Mouse (Mus musculus) left cerebral cortex, adult 2 months (tissue): Measurements from ENCODE around the gene Frmd8. TPM values are rescaled to one million over a fixed set of nuclear protein-coding genes. Genes with fewer than 3 reads are reported as not detected.

Experiments used
- DNase-seq, 2 experiments: peaks; one replicate each; pipeline ENCODE4 v3.0.0; 2021 to 2022; ENCODE audit warnings: low spot score in 2 of 2, mixed read lengths in 1 of 2; ENCODE audit errors: extremely low spot score in 1 of 2
- H3K27ac ChIP-seq: fragments of 200-600 bp; 2 replicates; pipeline ENCODE4 v1.8.1; 2022
- H3K4me3 ChIP-seq: fragments of 200-600 bp; 2 replicates; pipeline ENCODE4 v1.8.1; 2022
- CTCF ChIP-seq: fragments of 200-600 bp; IDR thresholded peaks from 2 replicates; pipeline ENCODE4 v1.8.1; 2022; ENCODE audit warnings: antibody characterized with exemption, mild to moderate bottlenecking, moderate library complexity
- intact Hi-C: fragments of 180-260 bp; cut with DNase I; formaldehyde crosslinking; loops from one replicate; pipeline ENCODE4 v1.15.1; 2025
- total RNA-seq, 2 experiments: library from RNA; stranded (reverse); gene quantifications; 2 replicates each; pipeline ENCODE4 v1.2.3; 2021

Gene Frmd8
- total RNA-seq, 2 experiments from 2014 or later, result 10.1 to 13.4 TPM

- Histone ChIP-seq H3K27ac (no peak overlapping the region), H3K4me3 (no peak overlapping the region)
- intact Hi-C loops, result loop anchor here (5.0 kb wide), 1 partner anchor 167 kb away; no protein-coding TSS in a partner anchor
- no peak for TF ChIP-seq CTCF
- no peak for DNase-seq
Observed at GRCm38 (mm10) chr19:5879735-5880134, 4.7 kb upstream of the Frmd8 start.

- H3K4me3 ChIP-seq, result no peak overlapping the region
- H3K27ac ChIP-seq, result peak overlapping the region; percentile 83; the same call in 1 of the 2 replicates
- intact Hi-C loops, result loop anchor here (1.0 to 5.0 kb wide), 2 partner anchors 92 to 167 kb away; no protein-coding TSS in a partner anchor
- TF ChIP-seq CTCF, result no peak
- DNase-seq, result no peak
Observed at GRCm38 (mm10) chr19:5878916-5879315, 3.8 kb upstream of the Frmd8 start.

GRCm38 (mm10) chr19:5878362-5878722 is 3.3 kb upstream of the Frmd8 start:
- no peak for DNase-seq
- peak overlapping the region; percentile 21; the same call in 1 of the 2 replicates for H3K4me3 ChIP-seq
- intact Hi-C loops, result loop anchor here (1.0 to 5.0 kb wide), 2 partner anchors 91 to 166 kb away; no protein-coding TSS in a partner anchor
- peak overlapping the region; percentile 83 for H3K27ac ChIP-seq
- TF ChIP-seq CTCF, result no peak

- intact Hi-C loops, result loop anchor here (1.0 to 5.0 kb wide), 2 partner anchors 90 to 165 kb away; no protein-coding TSS in a partner anchor
- peak within 1 kb of the TSS; percentile 83 for H3K27ac ChIP-seq
- DNase-seq, result peak; percentile 77 to 78
- peak; percentile 85 for TF ChIP-seq CTCF
- peak within 1 kb of the TSS; percentile 21 for H3K4me3 ChIP-seq
Observed at GRCm38 (mm10) chr19:5877618-5878361, 2.7 kb upstream of the Frmd8 start, which contains the start of gene Slc25a45. Gene Slc25a45, plus strand, starts transcription at chr19:5877808.

GRCm38 (mm10) chr19:5874391-5874968 is 594 bp downstream of the Frmd8 start:
- no peak for TF ChIP-seq CTCF
- intact Hi-C loops, result loop anchor here (2.0 kb wide), 1 partner anchor 24 kb away; no protein-coding TSS in a partner anchor
- no peak for DNase-seq
- H3K27ac ChIP-seq, result peak overlapping the region; percentile 87
- H3K4me3 ChIP-seq, result peak overlapping the region; percentile 91

GRCm38 (mm10) chr19:5872931-5873556 is 2.0 kb downstream of the Frmd8 start:
- intact Hi-C loops, result no loop called here
- H3K4me3 ChIP-seq, result no peak overlapping the region
- no peak overlapping the region for H3K27ac ChIP-seq
- no peak for DNase-seq
- TF ChIP-seq CTCF, result no peak

- intact Hi-C loops, result no loop called here
- Histone ChIP-seq H3K27ac (no peak overlapping the region), H3K4me3 (no peak overlapping the region)
- TF ChIP-seq CTCF, result no peak
- no peak for DNase-seq
Observed at GRCm38 (mm10) chr19:5872528-5872927, 2.5 kb downstream of the Frmd8 start.

GRCm38 (mm10) chr19:5871683-5872082 is 3.4 kb downstream of the Frmd8 start:
- intact Hi-C loops, result no loop called here
- DNase-seq, result no peak
- H3K4me3 ChIP-seq, result no peak overlapping the region
- no peak overlapping the region for H3K27ac ChIP-seq
- TF ChIP-seq CTCF, result no peak

GRCm38 (mm10) chr19:5871273-5871672 is 3.8 kb downstream of the Frmd8 start:
- no peak overlapping the region for H3K27ac ChIP-seq
- no peak for DNase-seq
- intact Hi-C loops, result no loop called here
- no peak for TF ChIP-seq CTCF
- no peak overlapping the region for H3K4me3 ChIP-seq

GRCm38 (mm10) chr19:5868096-5868495 is 7.0 kb downstream of the Frmd8 start:
- TF ChIP-seq CTCF, result no peak
- H3K4me3 ChIP-seq, result no peak overlapping the region
- DNase-seq, result no peak
- intact Hi-C loops, result no loop called here
- H3K27ac ChIP-seq, result no peak overlapping the region

- intact Hi-C loops, result no loop called here
- Histone ChIP-seq H3K4me3 (no peak overlapping the region), H3K27ac (no peak overlapping the region)
- TF ChIP-seq CTCF, result no peak
- no peak for DNase-seq
Observed at GRCm38 (mm10) chr19:5864710-5865398, 10.2 kb downstream of the Frmd8 start.
